Mouse (Mus musculus) adrenal gland (tissue): ENCODE results near the gene Cltc.

Experiments used
- intact Hi-C: fragments of 180-260 bp; cut with DNase I; formaldehyde crosslinking; loops from one replicate; pipeline ENCODE4 v1.15.1; 2025

Gene Cltc

GRCm38 (mm10) chr11:86684126-86685012 is 73.0 kb downstream of the Cltc start:
- intact Hi-C loops, result no loop called here

- intact Hi-C loops, result no loop called here
These were observed 73.8 kb downstream of the Cltc start, which contains the start of the genes Vmp1 and Ptrh2 for GRCm38 (mm10) chr11:86683395-86684125. TSS of gene Vmp1 (minus strand) at chr11:86683836. TSS of gene Ptrh2 (plus strand) at chr11:86683985.

GRCm38 (mm10) chr11:86682861-86683260 is 74.5 kb downstream of the Cltc start:
- intact Hi-C loops, result no loop called here

DNA sequence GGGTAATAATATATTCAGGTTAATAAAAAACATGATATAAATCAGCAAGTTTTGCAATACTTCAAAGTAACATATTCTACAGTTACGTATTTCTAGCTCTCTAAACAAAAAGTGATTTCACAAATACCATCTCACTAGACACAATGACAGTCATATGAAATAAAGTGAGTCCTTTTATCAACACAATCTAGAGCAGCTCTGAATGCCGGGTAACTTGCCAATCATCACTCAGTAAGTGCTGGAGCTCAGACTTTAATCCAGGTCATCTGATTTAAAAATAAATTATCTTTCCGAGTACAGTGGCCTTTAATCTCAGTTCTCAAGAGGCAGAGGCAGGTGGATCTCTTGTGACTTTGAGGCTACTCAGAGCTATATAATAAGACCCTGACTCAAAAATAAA is 75.9 kb downstream of the Cltc start:
- intact Hi-C loops, result no loop called here

- intact Hi-C loops, result no loop called here
These were observed 76.6 kb downstream of the Cltc start for GRCm38 (mm10) chr11:86680729-86681128.

DNA sequence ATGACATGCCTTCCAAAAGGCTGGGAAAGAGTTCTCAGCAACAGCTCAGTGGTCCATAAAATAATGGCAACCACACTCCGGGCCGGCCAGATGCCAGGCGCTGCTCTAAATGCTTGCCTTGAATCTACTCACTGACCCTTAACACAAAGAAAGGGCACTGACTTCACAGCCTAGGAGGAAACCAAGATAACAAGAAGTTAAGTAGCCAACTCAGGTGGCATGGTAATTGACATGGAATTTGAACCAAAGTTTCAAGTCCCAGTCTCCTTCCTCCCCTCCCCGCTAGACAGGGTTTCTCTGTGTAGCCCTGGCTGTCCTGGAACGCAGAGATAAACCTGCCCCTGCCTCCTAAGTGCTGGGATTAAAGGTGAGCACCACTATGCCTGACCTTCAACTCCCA is 78.4 kb downstream of the Cltc start:
- intact Hi-C loops, result no loop called here

DNA sequence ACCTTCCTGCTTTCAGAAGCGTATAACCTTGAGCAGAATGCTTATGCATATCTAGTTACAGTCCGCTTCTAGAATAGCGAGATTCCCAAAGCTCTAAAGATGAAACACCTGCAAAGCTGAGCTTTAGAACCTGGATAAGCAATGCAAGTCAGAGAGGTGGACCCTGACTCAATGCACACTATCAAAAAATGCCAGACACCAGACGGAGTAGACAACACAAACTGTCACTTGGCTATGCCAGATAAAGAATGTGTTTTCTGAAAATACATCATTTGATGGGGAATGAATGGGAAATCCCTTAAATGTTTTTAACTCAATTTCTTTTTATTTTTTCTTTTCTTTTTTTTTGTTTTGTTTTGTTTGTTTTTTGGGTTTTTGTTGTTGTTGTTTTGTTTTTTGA is 81.8 kb downstream of the Cltc start:
- intact Hi-C loops, result no loop called here

DNA sequence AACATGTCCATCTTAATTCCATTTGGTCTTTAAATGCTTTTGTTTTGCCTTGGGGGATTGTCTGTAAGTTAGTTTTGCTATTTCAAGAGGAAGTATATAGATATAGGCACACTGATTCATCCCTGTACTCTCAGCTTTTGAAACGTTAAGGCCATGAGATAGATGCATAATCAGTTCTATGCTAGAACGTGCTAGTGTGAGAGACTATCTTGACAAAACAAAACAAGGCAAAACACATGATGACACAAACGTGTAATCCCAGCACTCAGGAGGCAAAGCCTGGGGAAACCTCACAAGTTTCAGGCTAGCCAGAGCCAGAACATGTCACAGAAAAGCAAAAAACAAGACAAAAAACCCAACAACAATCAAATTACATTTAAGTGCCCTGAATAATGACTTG is 84.6 kb downstream of the Cltc start:
- intact Hi-C loops, result no loop called here

- intact Hi-C loops, result no loop called here
These were observed 86.2 kb downstream of the Cltc start for GRCm38 (mm10) chr11:86671041-86671675.

DNA sequence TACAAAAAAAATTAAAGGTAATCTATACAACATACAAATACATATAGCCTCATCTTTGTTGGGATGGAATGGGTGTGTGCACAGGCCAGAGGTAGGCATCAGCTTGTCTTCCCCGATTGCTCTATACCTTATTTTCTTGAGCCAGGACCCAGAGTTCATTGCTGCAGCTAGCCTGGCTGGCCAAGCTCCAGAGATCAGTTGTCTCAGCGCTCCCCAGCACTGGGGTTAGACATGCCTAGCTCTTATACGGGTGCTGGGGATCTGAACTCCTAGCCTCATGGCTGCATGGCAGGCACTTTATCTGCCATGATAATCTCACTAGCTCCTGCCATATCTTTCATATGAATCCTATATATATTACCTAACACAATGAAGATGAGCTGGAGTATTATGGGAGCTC is 89.2 kb downstream of the Cltc start:
- intact Hi-C loops, result no loop called here

GRCm38 (mm10) chr11:86667553-86667952 is 89.8 kb downstream of the Cltc start:
- intact Hi-C loops, result no loop called here

DNA sequence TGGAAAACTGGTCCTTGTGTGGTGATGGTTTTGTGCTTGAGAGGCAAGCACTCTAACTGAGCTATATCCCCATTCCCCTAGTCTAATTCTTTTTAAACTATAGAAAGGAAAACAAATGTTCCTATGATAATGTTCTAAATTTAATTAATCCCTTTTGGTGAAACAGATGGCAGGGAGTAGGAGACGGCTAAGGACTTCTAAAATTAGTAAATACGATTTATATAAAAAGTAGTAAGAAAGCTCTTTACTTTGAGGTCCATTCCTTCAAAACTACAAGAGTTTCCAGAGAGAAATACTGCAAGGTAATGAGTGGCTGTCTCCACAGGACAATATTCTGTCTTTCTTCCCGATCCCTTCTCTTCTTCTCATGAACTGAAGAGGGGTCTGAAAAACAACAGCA is 93.0 kb downstream of the Cltc start:
- intact Hi-C loops, result no loop called here

GRCm38 (mm10) chr11:86663977-86664376 is 93.4 kb downstream of the Cltc start:
- intact Hi-C loops, result no loop called here

DNA sequence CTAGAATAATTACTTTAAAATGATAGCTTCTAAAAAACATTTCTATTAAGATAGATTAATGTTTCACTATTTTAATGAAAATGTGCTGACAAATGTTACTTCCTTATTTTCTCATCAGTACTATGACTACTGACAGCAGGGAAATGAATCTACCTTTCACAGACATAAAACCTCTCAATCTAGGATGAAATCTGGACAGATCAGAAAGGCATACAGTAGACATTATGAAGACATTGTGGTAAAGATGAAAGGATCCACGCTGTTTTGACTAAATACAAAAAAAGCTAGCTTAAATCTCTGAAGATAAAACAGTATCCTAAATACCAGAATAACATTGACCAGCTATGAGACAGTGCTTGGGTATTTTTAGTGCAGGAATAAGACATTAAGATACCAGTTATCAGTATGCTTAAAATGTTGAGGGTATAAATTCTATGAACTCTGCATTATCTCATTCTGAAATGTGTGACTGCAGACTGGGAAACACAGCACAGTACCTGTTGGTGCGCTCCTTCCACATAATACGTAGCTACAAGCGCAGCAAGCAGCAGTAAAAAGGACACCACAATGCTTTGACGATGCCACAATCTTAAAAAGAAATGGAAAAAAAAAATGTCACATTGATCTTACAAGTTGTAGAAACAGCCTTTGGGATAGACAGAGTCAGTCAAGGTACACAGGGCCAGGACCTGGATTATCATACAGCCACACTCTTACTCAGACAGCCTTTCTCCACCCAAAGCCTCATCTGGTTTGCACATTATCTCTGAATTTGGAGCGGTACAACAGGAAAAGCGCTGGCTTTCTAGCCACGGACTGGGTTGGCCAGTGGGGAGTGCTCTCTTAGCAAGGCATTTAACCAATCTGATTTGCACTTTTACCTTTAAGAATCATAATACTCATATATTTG is 94.1 kb downstream of the Cltc start:
- intact Hi-C loops, result no loop called here

GRCm38 (mm10) chr11:86657863-86658262 is 99.5 kb downstream of the Cltc start:
- intact Hi-C loops, result no loop called here

DNA sequence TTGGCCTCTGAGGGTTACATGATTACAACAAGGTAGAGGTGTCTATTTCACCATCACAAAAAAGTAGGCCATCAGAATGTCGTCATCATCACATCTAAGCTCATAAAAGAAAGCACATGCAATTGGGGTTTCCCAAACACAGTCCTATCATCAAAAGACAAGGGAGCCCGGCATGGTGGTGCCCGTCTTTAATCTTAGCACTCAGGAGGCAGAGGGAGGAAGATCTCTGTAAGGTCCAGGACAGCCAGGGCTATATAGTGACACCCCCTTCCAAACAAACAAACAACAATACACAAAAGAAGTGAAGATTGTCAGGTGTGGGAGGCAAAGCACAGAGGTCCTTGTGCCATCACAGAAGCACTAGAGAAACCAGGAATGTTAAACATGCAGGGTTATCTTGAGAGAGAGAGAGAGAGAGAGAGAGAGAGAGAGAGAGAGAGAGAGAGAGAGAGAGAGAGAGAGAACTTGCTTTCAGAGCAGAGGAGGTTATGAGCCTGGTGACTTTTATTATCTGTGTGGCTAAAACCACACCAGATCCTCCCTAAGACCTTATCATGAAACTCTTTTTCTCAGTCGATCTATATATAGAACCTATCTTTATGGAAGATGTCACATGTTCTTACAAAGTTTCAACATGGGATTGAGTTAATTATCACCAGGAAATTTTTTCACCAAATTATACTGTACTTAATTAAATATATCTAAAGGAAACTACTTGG is 100.4 kb downstream of the Cltc start:
- intact Hi-C loops, result no loop called here

- intact Hi-C loops, result loop anchor here (1.0 to 2.0 kb wide), 2 partner anchors 87 to 357 kb away; no protein-coding TSS in a partner anchor
These were observed 101.7 kb downstream of the Cltc start for GRCm38 (mm10) chr11:86655671-86656070.

GRCm38 (mm10) chr11:86654096-86654495 is 103.3 kb downstream of the Cltc start:
- intact Hi-C loops, result loop anchor here (2.0 kb wide), 1 partner anchor 359 kb away; no protein-coding TSS in a partner anchor

GRCm38 (mm10) chr11:86653446-86653845 is 103.9 kb downstream of the Cltc start:
- intact Hi-C loops, result no loop called here

DNA sequence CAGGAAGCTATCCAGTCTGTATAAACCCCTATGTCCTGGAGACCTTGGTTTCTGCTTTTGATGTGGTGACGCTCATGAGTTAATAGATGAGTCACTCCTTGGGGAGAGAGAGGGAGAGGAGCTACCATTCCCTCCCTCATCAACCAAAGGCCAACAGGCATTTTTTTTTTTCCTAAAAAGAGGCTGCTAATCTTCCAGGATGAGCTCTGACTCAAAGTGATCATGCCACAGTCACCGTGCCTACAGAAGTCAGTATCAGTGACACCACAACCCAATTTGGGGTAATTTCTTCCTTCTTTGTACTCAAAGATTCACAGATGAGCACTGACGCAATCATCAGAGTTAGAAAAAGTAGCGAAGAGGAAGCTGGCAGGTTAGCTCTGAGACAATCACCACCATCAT is 104.8 kb downstream of the Cltc start:
- intact Hi-C loops, result no loop called here
